10 mouse cellular contexts compared by ENCODE assay signal in the genomic region with DNA sequence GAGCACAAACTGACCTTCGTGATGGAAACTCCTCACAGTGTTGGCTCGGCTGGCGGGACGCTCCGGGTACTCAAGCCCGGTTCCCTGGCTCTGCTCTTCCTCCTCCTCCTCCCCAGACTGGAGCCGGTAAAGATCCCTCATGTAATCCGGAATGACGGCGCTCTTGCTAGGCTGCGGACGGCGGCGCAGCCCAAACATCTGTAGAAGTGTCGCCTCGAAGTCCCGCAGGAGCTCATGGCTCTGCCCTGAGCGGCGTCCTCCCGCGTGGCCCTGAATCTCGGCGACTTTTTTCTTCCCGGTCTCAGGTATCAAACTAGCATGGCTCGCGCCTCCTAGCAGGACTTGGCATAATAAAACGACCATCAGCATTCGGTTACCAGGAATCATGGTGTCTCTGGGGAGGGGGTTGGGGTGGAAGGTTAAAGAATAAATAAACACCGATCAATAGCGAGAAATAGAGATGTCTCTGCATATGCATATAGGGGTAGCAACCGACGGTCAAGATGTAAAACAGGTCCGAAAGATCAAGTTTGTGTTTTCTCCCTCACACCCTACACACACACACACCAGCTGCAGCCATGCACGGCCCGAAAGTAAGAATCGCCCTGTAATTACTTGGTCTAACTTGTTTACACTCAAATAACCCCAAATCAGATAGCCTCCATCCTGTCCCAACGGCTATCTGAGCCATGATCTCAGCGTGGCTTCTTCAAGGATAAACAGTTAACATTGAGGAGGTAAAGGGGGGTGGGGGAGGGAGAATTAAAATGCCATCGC. TPM values are rescaled to one million over a fixed set of nuclear protein-coding genes. Genes with fewer than 3 reads are reported as not detected.
A peak's percentile ranks its signal among the peaks of the same experiment; 100 is the strongest.
DNase-seq lines count a peak whose midpoint lies in the region; ATAC-seq lines count a peak whose summit lies in the region.
"Had no signal": no experiment of that assay in that cellular context is flagged by ENCODE, and none has a peak within 500 bp of the region (broad histone marks: within the 10 kb centered on the region; RNA-seq: fewer than 3 reads in every experiment).

No protein-coding gene starts in this region.

- intact Hi-C loops in left cerebral cortex, postnatal 10 days (cut with DNase I), result no loop called here
- intact Hi-C loops in gastrocnemius, postnatal 36 days (cut with DNase I), result loop anchor here (5.0 to 10.0 kb wide), 2 partner anchors 179 to 389 kb away; no protein-coding TSS in a partner anchor

- peaks cover 7% of the 10 kb centered on the region; the same call in 1 of the 2 replicates for H3K36me3 ChIP-seq in limb, embryonic 15.5 days

- peak; percentile 71 for DNase-seq in ES-CJ7 (ENCODE audit: low read depth, low spot score)
- DNase-seq in embryo, embryonic 10 days (ENCODE audit: low spot score), result peak; percentile 60
- DNase-seq in heart, postnatal 4 days, result peak; percentile 21
- DNase-seq in retina, embryonic 14.5 days (ENCODE audit: low spot score), result peak; percentile 48
- DNase-seq in cerebellum, adult 9-11 months, result no peak
- no peak for DNase-seq in left cerebral cortex, postnatal 10 days (ENCODE audit: extremely low spot score in 1 of 2, low spot score in 2 of 2)
- DNase-seq in gastrocnemius, postnatal 36 days, result no peak

- peak overlapping the region; percentile 85 for H3K4me2 ChIP-seq in limb, embryonic 15.5 days

- peak overlapping the region; percentile 40; the same call in 1 of the 2 replicates for H3K9ac ChIP-seq in limb, embryonic 15.5 days

- WGBS in limb, embryonic 15.5 days, result 1% methylated on average over 39 of the region's 39 CpGs

- H3K27ac ChIP-seq in limb, embryonic 15.5 days, result peak overlapping the region; percentile 90

- ATAC-seq in limb, embryonic 15.5 days (ENCODE audit: insufficient number of reproducible peaks, low FRiP score, low TSS enrichment, low read depth), result no peak

- peaks cover 25% of the 10 kb centered on the region for H3K27me3 ChIP-seq in limb, embryonic 15.5 days

- peaks cover 71% of the 10 kb centered on the region for H3K4me1 ChIP-seq in limb, embryonic 15.5 days

- peak overlapping the region; percentile 61 for H3K4me3 ChIP-seq in limb, embryonic 15.5 days
- H3K4me3 ChIP-seq: megakaryocyte, embryonic 14.5 days had no signal

- no peaks in the 10 kb centered on the region for H3K9me3 ChIP-seq in limb, embryonic 15.5 days

RNA-seq across cellular contexts. Expression of gene Bmp4, which starts 4.6 kb away (rescaled TPM):
- total RNA-seq in heart, postnatal 4 days (2021), result 10 to 100 TPM; 10.2 to 16.2 TPM
- 30.9 and 42.4 TPM in 2 replicates for polyA plus RNA-seq in limb, embryonic 15.5 days (2015; fragmentation: Nextera tagmentation; extraction: Ambion mirVana)
- total RNA-seq in left cerebral cortex, postnatal 10 days (2021), result 10 to 100 TPM in 1 of 2 experiments, 1 to 10 TPM in 1; 8.7 to 11.1 TPM
- total RNA-seq in gastrocnemius, postnatal 36 days (2021), result 1 to 10 TPM; 6.7 to 8.9 TPM

RNA-seq across cellular contexts. Expression of gene Gm15217, which starts 6.7 kb away (rescaled TPM):
- total RNA-seq in heart, postnatal 4 days (2021), result not detected
- polyA plus RNA-seq in limb, embryonic 15.5 days (2015; fragmentation: Nextera tagmentation; extraction: Ambion mirVana), result 0.28 TPM in 1 of 2 replicates, not detected in the other
- total RNA-seq in left cerebral cortex, postnatal 10 days (2021), result not detected
- not detected for total RNA-seq in gastrocnemius, postnatal 36 days (2021)
- total RNA-seq: adrenal gland, postnatal 36 days had no signal

Comparison
In these comparisons a context has a peak if more than half of its experiments do, and no peak if none do; other contexts are left out.
1. DNase-seq: peak in ES-CJ7 (single experiment), embryo, embryonic 10 days (single experiment), heart, postnatal 4 days (single experiment) and retina, embryonic 14.5 days (single experiment); none in cerebellum, adult 9-11 months (single experiment), left cerebral cortex, postnatal 10 days (0 of 2) and gastrocnemius, postnatal 36 days (0 of 2).